Mouse (Mus musculus): Measurements from ENCODE around the gene Gja3. TPM values are rescaled to one million over a fixed set of nuclear protein-coding genes. Genes with fewer than 3 reads are reported as not detected.
A peak's percentile ranks its signal among the peaks of the same experiment; 100 is the strongest.
"Not testable (repeated sequence)": the region's sequence is repeated elsewhere in the genome, so short reads cannot be mapped to it uniquely, and the experiment has no call there.

The Gja3 gene
- polyA plus RNA-seq, 1 experiment from 2014 or later = 0.50 TPM

DNA sequence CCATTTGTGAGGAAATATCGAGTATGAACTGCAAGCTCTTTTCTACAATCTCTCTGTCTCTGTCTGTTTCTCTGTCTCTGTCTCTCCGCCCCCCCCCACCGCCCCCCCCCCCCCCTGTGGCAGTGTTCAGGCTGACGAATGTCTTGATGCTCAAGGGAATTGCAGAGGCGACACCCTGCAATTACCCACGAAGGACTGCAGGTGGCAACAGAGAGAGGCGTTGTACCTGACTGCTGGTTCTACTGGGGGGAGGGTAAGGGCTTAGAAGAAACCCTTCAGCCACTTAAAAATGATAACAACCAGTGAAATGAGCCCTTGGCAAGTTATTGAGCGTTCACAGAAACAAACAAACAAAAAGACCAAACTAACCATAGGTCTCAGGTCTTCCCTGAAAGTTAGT lies 35.1 kb upstream of the Gja3 start:
- no peak overlapping the region for H3K9ac ChIP-seq (ENCODE audit: low read depth, low read length)
- H3K36me3 ChIP-seq (ENCODE audit: control insufficient read depth, insufficient read depth, low read length) = no peaks in the 10 kb centered on the region
- H3K4me2 ChIP-seq (ENCODE audit: low read length) = no peak overlapping the region
- 0 out of 2 replicates have a peak, but pooled peaks cover 2% of the 10 kb centered on the region for H3K9me3 ChIP-seq (ENCODE audit: control insufficient read depth, low read length)
- WGBS = 8% methylated on average over 8 of the region's 8 CpGs
- no peak overlapping the region for H3K27ac ChIP-seq (ENCODE audit: low read depth, low read length)
- ATAC-seq = no peak
- no peaks in the 10 kb centered on the region for H3K27me3 ChIP-seq (replicated peaks; ENCODE audit: control insufficient read depth, insufficient read depth, low read length)
- H3K4me3 ChIP-seq (ENCODE audit: low read length) = no peak overlapping the region
- H3K4me1 ChIP-seq (ENCODE audit: control insufficient read depth, insufficient read depth, low read depth, low read length) = no peaks in the 10 kb centered on the region

DNA sequence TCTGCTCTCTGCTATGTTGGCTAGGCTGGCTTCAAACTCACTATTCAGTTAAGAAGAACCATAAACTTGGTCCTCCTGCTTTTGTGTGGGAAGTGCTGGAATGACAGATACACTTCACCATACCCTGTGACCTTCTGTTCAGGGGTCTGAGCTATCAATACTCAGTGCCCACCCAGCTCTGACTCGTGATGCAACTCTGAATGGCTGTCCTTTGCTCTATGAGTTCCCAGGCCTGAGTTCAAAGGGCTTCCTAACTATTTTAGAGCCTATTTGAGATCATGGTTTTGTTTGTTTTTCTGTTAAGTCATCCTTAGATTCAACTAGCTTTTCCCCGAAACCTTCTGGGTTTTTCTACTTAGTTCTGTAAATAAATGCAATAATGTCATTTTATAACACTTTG lies 32.1 kb upstream of the Gja3 start:
- WGBS = 66% methylated on average over 2 of the region's 2 CpGs
- Histone ChIP-seq H3K36me3 (ENCODE audit: control insufficient read depth, insufficient read depth, low read length) (no peaks in the 10 kb centered on the region), H3K4me1 (ENCODE audit: control insufficient read depth, insufficient read depth, low read depth, low read length) (no peaks in the 10 kb centered on the region), H3K9ac (ENCODE audit: low read depth, low read length) (no peak overlapping the region), H3K4me3 (ENCODE audit: low read length) (no peak overlapping the region), H3K27me3 (replicated peaks; ENCODE audit: control insufficient read depth, insufficient read depth, low read length) (no peaks in the 10 kb centered on the region), H3K9me3 (ENCODE audit: control insufficient read depth, low read length) (0 out of 2 replicates have a peak, but pooled peaks cover 4% of the 10 kb centered on the region), H3K27ac (ENCODE audit: low read depth, low read length) (no peak overlapping the region), H3K4me2 (ENCODE audit: low read length) (no peak overlapping the region)
- no peak for ATAC-seq

DNA sequence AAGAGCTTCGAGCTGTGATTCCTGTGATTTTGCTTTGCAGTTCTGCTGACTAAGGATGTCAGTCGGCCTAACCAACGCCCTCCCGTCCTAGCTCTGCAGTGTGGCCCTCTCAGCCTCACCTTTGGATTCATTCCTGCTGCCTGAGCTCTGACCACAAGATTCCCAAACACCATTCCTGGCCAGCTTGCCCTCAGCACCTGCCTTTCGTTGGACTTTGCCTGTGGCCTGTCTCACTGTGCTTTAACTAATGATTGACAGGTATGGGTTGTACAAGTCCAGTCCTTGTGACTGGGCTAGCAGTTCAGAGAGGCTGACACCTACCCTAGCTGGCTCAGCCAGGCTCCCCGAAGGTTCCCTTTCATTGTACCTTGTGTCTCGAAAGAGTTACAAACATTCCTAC lies 31.2 kb upstream of the Gja3 start:
- WGBS = 84% methylated on average over 7 of the region's 7 CpGs
- Histone ChIP-seq H3K27me3 (replicated peaks; ENCODE audit: control insufficient read depth, insufficient read depth, low read length) (no peaks in the 10 kb centered on the region), H3K27ac (ENCODE audit: low read depth, low read length) (no peak overlapping the region), H3K9me3 (ENCODE audit: control insufficient read depth, low read length) (0 out of 2 replicates have a peak, but pooled peaks cover 4% of the 10 kb centered on the region), H3K4me1 (ENCODE audit: control insufficient read depth, insufficient read depth, low read depth, low read length) (no peaks in the 10 kb centered on the region), H3K9ac (ENCODE audit: low read depth, low read length) (no peak overlapping the region), H3K4me3 (ENCODE audit: low read length) (no peak overlapping the region), H3K4me2 (ENCODE audit: low read length) (no peak overlapping the region), H3K36me3 (ENCODE audit: control insufficient read depth, insufficient read depth, low read length) (no peaks in the 10 kb centered on the region)
- ATAC-seq = no peak

DNA sequence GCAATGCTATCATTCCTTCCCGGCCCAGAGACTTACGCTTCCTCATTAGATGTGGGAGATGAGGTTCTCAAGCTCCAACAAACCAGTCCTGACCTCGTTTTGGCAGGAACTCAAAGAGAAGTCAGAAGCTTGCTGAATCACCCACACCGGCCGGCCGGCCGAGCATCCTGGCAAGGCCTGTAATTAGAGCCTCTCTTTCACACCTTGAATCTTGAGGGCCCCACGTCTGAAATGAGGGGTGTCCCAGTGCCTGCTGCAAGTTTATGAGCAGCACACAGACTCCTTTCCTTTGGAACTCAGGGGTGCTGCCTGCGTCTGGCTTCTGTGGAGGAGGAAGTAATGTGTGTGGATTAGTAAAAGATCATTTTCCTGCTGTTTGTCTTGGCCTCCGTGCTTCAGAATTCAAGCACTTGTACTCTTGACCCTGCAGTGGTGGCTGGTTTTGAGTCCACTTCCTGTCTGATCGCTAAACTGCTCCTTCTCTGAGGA lies 26.3 kb upstream of the Gja3 start:
- H3K9me3 ChIP-seq (ENCODE audit: control insufficient read depth, low read length) = 0 out of 2 replicates have a peak, but pooled peaks cover 4% of the 10 kb centered on the region
- H3K9ac ChIP-seq (ENCODE audit: low read depth, low read length) = no peak overlapping the region
- H3K4me3 ChIP-seq (ENCODE audit: low read length) = no peak overlapping the region
- no peak overlapping the region for H3K27ac ChIP-seq (ENCODE audit: low read depth, low read length)
- ATAC-seq = no peak
- H3K27me3 ChIP-seq (replicated peaks; ENCODE audit: control insufficient read depth, insufficient read depth, low read length) = no peaks in the 10 kb centered on the region
- H3K36me3 ChIP-seq (ENCODE audit: control insufficient read depth, insufficient read depth, low read length) = no peaks in the 10 kb centered on the region
- H3K4me2 ChIP-seq (ENCODE audit: low read length) = no peak overlapping the region
- WGBS = 75% methylated on average over 11 of the region's 11 CpGs
- H3K4me1 ChIP-seq (ENCODE audit: control insufficient read depth, insufficient read depth, low read depth, low read length) = no peaks in the 10 kb centered on the region

DNA sequence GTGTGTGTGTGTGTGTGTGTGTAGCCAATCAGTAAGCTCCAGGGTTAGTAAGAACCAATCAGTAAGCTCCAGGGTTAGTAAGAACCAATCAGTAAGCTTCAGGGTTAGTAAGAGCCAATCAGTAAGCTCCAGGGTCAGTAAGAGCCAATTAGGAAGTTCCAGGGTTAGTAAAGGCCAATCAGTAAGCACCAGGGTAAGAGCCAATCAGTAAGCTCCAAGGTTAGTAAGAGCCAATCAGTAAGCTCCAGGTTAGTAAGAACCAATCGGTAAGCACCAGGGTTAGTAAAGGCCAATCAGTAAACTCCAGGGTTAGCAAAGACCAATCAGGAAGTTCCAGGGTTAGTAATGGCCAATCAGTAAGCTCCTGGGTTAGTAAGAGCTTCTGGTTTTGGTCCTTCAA lies 25.0 kb upstream of the Gja3 start:
- no peaks in the 10 kb centered on the region for H3K4me1 ChIP-seq (ENCODE audit: control insufficient read depth, insufficient read depth, low read depth, low read length)
- 0 out of 2 replicates have a peak, but pooled peaks cover 2% of the 10 kb centered on the region for H3K9me3 ChIP-seq (ENCODE audit: control insufficient read depth, low read length)
- H3K27ac ChIP-seq (ENCODE audit: low read depth, low read length) = no peak overlapping the region
- H3K4me3 ChIP-seq (ENCODE audit: low read length) = no peak overlapping the region
- no peaks in the 10 kb centered on the region for H3K36me3 ChIP-seq (ENCODE audit: control insufficient read depth, insufficient read depth, low read length)
- no peak overlapping the region for H3K9ac ChIP-seq (ENCODE audit: low read depth, low read length)
- WGBS = 95% methylated on average over 1 of the region's 1 CpGs
- H3K4me2 ChIP-seq (ENCODE audit: low read length) = no peak overlapping the region
- no peaks in the 10 kb centered on the region for H3K27me3 ChIP-seq (replicated peaks; ENCODE audit: control insufficient read depth, insufficient read depth, low read length)
- ATAC-seq = no peak

DNA sequence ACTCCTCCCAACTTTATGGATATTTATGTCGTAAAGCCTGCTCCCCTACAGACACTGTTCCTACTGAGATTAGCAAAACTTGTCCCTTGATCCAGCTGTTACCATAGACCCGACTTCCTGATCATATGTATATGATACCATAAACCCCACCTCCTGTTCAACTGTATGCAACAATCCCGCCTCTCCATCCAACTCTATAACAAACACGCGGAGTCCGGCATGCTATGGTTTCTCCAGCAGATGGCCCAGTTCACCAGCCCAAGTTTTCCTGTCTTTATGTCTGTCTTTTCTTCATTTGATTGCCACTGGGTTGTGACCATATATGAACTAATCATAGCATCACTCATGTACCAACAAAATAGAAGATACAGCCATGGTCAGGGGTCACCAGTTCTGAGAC lies 17.6 kb upstream of the Gja3 start:
- 88% methylated on average over 6 of the region's 6 CpGs for WGBS
- no peak for ATAC-seq

DNA sequence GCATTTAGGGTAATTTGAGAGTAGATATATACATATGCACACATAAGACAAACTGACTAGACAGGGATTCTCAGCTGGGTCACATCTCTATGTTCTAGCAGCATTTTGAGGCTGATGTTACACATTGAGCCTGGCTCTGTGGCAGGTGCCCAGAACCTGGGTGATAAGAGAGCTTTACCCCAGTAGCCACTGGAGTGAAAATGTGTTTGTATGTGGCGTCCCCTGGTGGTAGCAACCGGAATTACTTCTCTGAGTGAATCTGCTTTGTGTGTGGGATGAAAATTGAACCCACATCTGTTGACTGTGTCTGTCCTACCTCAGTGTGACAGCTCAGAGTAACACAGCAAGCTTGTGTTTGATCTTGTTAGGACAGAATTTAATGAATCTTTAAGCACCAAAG lies 12.0 kb upstream of the Gja3 start:
- not testable (repeated sequence) for H3K4me1 ChIP-seq (ENCODE audit: control insufficient read depth, insufficient read depth, low read depth, low read length); H3K9me3 ChIP-seq (ENCODE audit: control insufficient read depth, low read length); ATAC-seq; H3K36me3 ChIP-seq (ENCODE audit: control insufficient read depth, insufficient read depth, low read length); H3K9ac ChIP-seq (ENCODE audit: low read depth, low read length); H3K27me3 ChIP-seq (replicated peaks; ENCODE audit: control insufficient read depth, insufficient read depth, low read length); H3K4me3 ChIP-seq (ENCODE audit: low read length); H3K4me2 ChIP-seq (ENCODE audit: low read length); H3K27ac ChIP-seq (ENCODE audit: low read depth, low read length)
- WGBS = 0% methylated on average over 2 of the region's 2 CpGs

More for the DNA sequence above, 17.6 kb upstream of the Gja3 start:
- Histone ChIP-seq H3K4me2 (ENCODE audit: low read length) (no peak overlapping the region), H3K36me3 (ENCODE audit: control insufficient read depth, insufficient read depth, low read length) (no peaks in the 10 kb centered on the region), H3K9me3 (ENCODE audit: control insufficient read depth, low read length) (no peaks in the 10 kb centered on the region), H3K4me1 (ENCODE audit: control insufficient read depth, insufficient read depth, low read depth, low read length) (no peaks in the 10 kb centered on the region), H3K27ac (ENCODE audit: low read depth, low read length) (no peak overlapping the region), H3K27me3 (replicated peaks; ENCODE audit: control insufficient read depth, insufficient read depth, low read length) (no peaks in the 10 kb centered on the region), H3K9ac (ENCODE audit: low read depth, low read length) (no peak overlapping the region), H3K4me3 (ENCODE audit: low read length) (no peak overlapping the region)

DNA sequence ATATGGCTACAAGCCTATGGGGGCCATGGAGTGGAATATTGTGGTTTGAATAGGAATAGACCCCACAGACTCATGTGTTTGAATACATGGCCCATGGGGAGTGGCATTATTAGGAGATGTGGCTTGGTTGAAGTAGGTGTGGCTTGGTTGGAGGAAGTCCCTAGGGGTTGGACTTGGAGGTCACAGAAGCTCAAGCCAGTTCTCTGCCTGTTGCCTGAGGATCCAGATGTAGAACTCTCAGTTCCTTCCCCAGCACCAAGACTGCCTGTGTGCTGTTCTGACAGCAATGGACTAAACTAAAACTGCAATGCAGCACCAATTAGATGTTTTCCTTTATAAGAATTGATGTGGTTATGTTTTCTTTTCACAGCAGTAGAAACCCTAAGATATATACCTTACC lies 8.2 kb upstream of the Gja3 start:
- Histone ChIP-seq H3K36me3 (ENCODE audit: control insufficient read depth, insufficient read depth, low read length) (no peaks in the 10 kb centered on the region), H3K4me3 (ENCODE audit: low read length) (no peak overlapping the region), H3K27me3 (replicated peaks; ENCODE audit: control insufficient read depth, insufficient read depth, low read length) (no peaks in the 10 kb centered on the region), H3K27ac (ENCODE audit: low read depth, low read length) (no peak overlapping the region), H3K4me2 (ENCODE audit: low read length) (no peak overlapping the region), H3K9me3 (ENCODE audit: control insufficient read depth, low read length) (no peaks in the 10 kb centered on the region), H3K4me1 (ENCODE audit: control insufficient read depth, insufficient read depth, low read depth, low read length) (no peaks in the 10 kb centered on the region), H3K9ac (ENCODE audit: low read depth, low read length) (no peak overlapping the region)
- ATAC-seq = no peak

DNA sequence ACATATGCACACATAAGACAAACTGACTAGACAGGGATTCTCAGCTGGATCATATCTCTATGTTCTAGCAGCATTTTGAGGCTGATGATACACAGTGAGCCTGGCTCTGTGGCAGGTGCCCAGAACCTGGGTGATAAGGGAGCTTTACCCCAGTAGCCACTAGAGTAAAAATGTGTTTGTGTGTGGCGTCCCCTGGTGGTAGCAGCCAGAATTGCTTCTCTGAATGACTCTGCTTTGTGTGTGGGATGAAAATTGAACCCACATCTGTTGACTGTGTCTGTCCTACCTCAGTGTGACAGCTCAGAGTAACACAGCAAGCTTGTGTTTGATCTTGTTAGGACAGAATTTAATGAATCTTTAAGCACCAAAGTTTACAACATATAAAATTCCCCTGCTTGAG lies 2.2 kb upstream of the Gja3 start:
- ATAC-seq; H3K9ac ChIP-seq (ENCODE audit: low read depth, low read length): not testable (repeated sequence)
- WGBS = 0% methylated on average over 1 of the region's 1 CpGs

DNA sequence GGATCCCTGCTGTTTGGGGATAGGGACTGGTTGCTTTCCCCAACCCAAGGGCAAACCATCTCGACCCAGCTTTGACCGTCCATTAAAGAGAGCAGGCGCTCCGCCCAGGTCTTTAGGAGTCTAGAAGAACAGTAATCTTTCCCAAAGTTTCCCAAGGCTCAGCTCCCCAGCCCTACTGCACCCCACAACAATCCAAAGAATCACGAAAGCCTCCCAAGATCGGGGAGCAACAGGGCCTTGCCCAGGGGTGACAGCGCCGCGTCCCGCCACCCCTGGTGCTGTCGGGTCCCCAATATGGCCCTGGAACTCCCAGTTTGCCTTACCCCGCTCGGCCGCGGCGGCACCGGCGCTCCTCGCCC lies 717 bp downstream of the Gja3 start:
- Histone ChIP-seq H3K4me1 (ENCODE audit: control insufficient read depth, insufficient read depth, low read depth, low read length) (peaks cover 10% of the 10 kb centered on the region), H3K4me2 (ENCODE audit: low read length) (peak overlapping the region; percentile 88), H3K9me3 (ENCODE audit: control insufficient read depth, low read length) (no peaks in the 10 kb centered on the region), H3K9ac (ENCODE audit: low read depth, low read length) (peak overlapping the region; percentile 50; the same call in 1 of the 2 replicates), H3K36me3 (ENCODE audit: control insufficient read depth, insufficient read depth, low read length) (no peaks in the 10 kb centered on the region), H3K4me3 (ENCODE audit: low read length) (peak overlapping the region; percentile 48), H3K27ac (ENCODE audit: low read depth, low read length) (no peak overlapping the region), H3K27me3 (replicated peaks; ENCODE audit: control insufficient read depth, insufficient read depth, low read length) (peaks cover 40% of the 10 kb centered on the region)
- WGBS = 3% methylated on average over 19 of the region's 19 CpGs
- no peak for ATAC-seq

More for the DNA sequence above, 2.2 kb upstream of the Gja3 start:
- H3K4me3 ChIP-seq (ENCODE audit: low read length); H3K4me1 ChIP-seq (ENCODE audit: control insufficient read depth, insufficient read depth, low read depth, low read length); H3K9me3 ChIP-seq (ENCODE audit: control insufficient read depth, low read length); H3K36me3 ChIP-seq (ENCODE audit: control insufficient read depth, insufficient read depth, low read length); H3K27ac ChIP-seq (ENCODE audit: low read depth, low read length); H3K4me2 ChIP-seq (ENCODE audit: low read length): not testable (repeated sequence)
- peaks cover 37% of the 10 kb centered on the region for H3K27me3 ChIP-seq (replicated peaks; ENCODE audit: control insufficient read depth, insufficient read depth, low read length)
